Mouse (Mus musculus) heart, embryonic 11.5 days (tissue): Measurements from ENCODE around the gene Cep295. TPM values are rescaled to one million over a fixed set of nuclear protein-coding genes. Genes with fewer than 3 reads are reported as not detected.

Source experiments
- ATAC-seq: fragments of 200-750 bp; cut with Nextera tagmentation; replicated peaks from 2 replicates; pipeline ENCODE4 v1.8.0; 2017; ENCODE audit warnings: moderate library complexity; ENCODE audit not compliant: insufficient number of reproducible peaks, low FRiP score, low TSS enrichment
- H3K27ac ChIP-seq: fragments of 300-500 bp; sonication (generic); 2 replicates; pipeline ENCODE4 v1.5.1; 2014; ENCODE audit warnings: mild to moderate bottlenecking, low read depth, low read length
- H3K27me3 ChIP-seq: fragments of 300-500 bp; sonication (generic); 2 replicates; pipeline ENCODE4 v1.6.1; 2014; ENCODE audit warnings: mild to moderate bottlenecking, low read length, mixed read lengths; ENCODE audit not compliant: control insufficient read depth, insufficient read depth
- H3K36me3 ChIP-seq: fragments of 300-500 bp; sonication (generic); 2 replicates; pipeline ENCODE4 v1.6.1; 2014; ENCODE audit warnings: mild to moderate bottlenecking, low read length, moderate library complexity, mixed read lengths; ENCODE audit not compliant: control insufficient read depth, insufficient read depth
- H3K4me1 ChIP-seq: fragments of 300-500 bp; sonication (generic); 2 replicates; pipeline ENCODE4 v1.6.1; 2014; ENCODE audit warnings: low read length; ENCODE audit not compliant: control insufficient read depth, insufficient read depth
- H3K4me2 ChIP-seq: fragments of 300-500 bp; sonication (generic); 2 replicates; pipeline ENCODE4 v1.6.1; 2014; ENCODE audit warnings: mild to moderate bottlenecking, moderate library complexity
- H3K4me3 ChIP-seq: fragments of 300-500 bp; sonication (generic); 2 replicates; pipeline ENCODE4 v1.5.1; 2014; ENCODE audit warnings: low read depth, low read length
- H3K9ac ChIP-seq: fragments of 300-500 bp; sonication (generic); 2 replicates; pipeline ENCODE4 v1.6.1; 2014; ENCODE audit warnings: mild to moderate bottlenecking, low read depth, low read length, moderate library complexity
- H3K9me3 ChIP-seq: fragments of 300-500 bp; sonication (generic); replicated peaks from 2 replicates; pipeline ENCODE4 v1.6.1; 2016; ENCODE audit warnings: low read length; ENCODE audit not compliant: control insufficient read depth
- WGBS: fragments of 180-500 bp; shearing (Covaris S2); extraction: QIAGEN DNeasy Blood & Tissue Kit; methylation state at CpG from one replicate; pipeline ENCODE4 v1.1.7; 2014; ENCODE audit not compliant: insufficient replicate concordance; 5-methylcytosine and 5-hydroxymethylcytosine counted together
- polyA plus RNA-seq: library from polyadenylated mRNA; unstranded; fragments of >200 nt; fragmentation: Nextera tagmentation; extraction: Ambion mirVana; gene quantifications from 2 replicates; pipeline ENCODE4 v1.2.1, GENCODE M21; 2014

The Cep295 gene
- polyA plus RNA-seq, 1 experiment from 2014 or later, result 14.5 TPM

GRCm38 (mm10) chr9:15312054-15312735, 45.4 kb downstream of the Cep295 start:
- H3K36me3 ChIP-seq, result peaks cover 48% of the 10 kb centered on the region
- ATAC-seq, result no peak

GRCm38 (mm10) chr9:15310179-15310578, 47.4 kb downstream of the Cep295 start:
- Histone ChIP-seq H3K4me3 (no peak overlapping the region), H3K36me3 (peaks cover 40% of the 10 kb centered on the region), H3K4me1 (peaks cover 11% of the 10 kb centered on the region), H3K9ac (no peak overlapping the region), H3K9me3 (no peaks in the 10 kb centered on the region), H3K27me3 (no peaks in the 10 kb centered on the region), H3K27ac (no peak overlapping the region), H3K4me2 (no peak overlapping the region)
- no peak for ATAC-seq
- 85% methylated on average over 1 of the region's 1 CpGs for WGBS

More at GRCm38 (mm10) chr9:15312054-15312735, 45.4 kb downstream of the Cep295 start:
- H3K9ac ChIP-seq, result no peak overlapping the region
- peaks cover 10% of the 10 kb centered on the region for H3K4me1 ChIP-seq
- H3K4me2 ChIP-seq, result no peak overlapping the region
- 85% methylated on average over 2 of the region's 2 CpGs for WGBS
- no peak overlapping the region for H3K4me3 ChIP-seq
- no peaks in the 10 kb centered on the region for H3K27me3 ChIP-seq
- H3K9me3 ChIP-seq, result no peaks in the 10 kb centered on the region
- no peak overlapping the region for H3K27ac ChIP-seq

- 79% methylated on average over 4 of the region's 4 CpGs for WGBS
- no peak overlapping the region for H3K4me3 ChIP-seq
- 0 out of 2 replicates have a peak overlapping the region, but pooled peaks have one; percentile 29 for H3K4me2 ChIP-seq
Observed at GRCm38 (mm10) chr9:15309425-15309824, 48.2 kb downstream of the Cep295 start.

GRCm38 (mm10) chr9:15308254-15308653, 49.3 kb downstream of the Cep295 start:
- Histone ChIP-seq H3K27ac (no peak overlapping the region), H3K9me3 (no peaks in the 10 kb centered on the region), H3K4me3 (no peak overlapping the region), H3K4me2 (no peak overlapping the region), H3K36me3 (peaks cover 21% of the 10 kb centered on the region), H3K4me1 (peaks cover 11% of the 10 kb centered on the region), H3K27me3 (no peaks in the 10 kb centered on the region), H3K9ac (no peak overlapping the region)
- 61% methylated on average over 2 of the region's 2 CpGs for WGBS
- no peak for ATAC-seq

More at GRCm38 (mm10) chr9:15309425-15309824, 48.2 kb downstream of the Cep295 start:
- Histone ChIP-seq H3K36me3 (peaks cover 33% of the 10 kb centered on the region), H3K9me3 (no peaks in the 10 kb centered on the region), H3K4me1 (peaks cover 11% of the 10 kb centered on the region), H3K27me3 (no peaks in the 10 kb centered on the region), H3K9ac (no peak overlapping the region), H3K27ac (no peak overlapping the region)
- no peak for ATAC-seq

GRCm38 (mm10) chr9:15307257-15307656, 50.3 kb downstream of the Cep295 start:
- H3K4me3 ChIP-seq, result peak overlapping the region; percentile 90
- peak overlapping the region; percentile 83 for H3K4me2 ChIP-seq
- no peaks in the 10 kb centered on the region for H3K9me3 ChIP-seq
- H3K36me3 ChIP-seq, result peaks cover 17% of the 10 kb centered on the region
- 6% methylated on average over 6 of the region's 6 CpGs for WGBS
- ATAC-seq, result no peak
- no peak overlapping the region for H3K27ac ChIP-seq
- no peaks in the 10 kb centered on the region for H3K27me3 ChIP-seq
- H3K9ac ChIP-seq, result peak overlapping the region; percentile 99
- H3K4me1 ChIP-seq, result peaks cover 11% of the 10 kb centered on the region

- H3K9ac ChIP-seq, result peak within 1 kb of the TSS; percentile 99
- peak within 1 kb of the TSS; percentile 83 for H3K4me2 ChIP-seq
- peak; percentile 69; the same call in 1 of the 2 replicates for ATAC-seq
- no peaks in the 10 kb centered on the region for H3K27me3 ChIP-seq
- WGBS, result under 1% methylated on average over 35 of the region's 35 CpGs
- H3K9me3 ChIP-seq, result no peaks in the 10 kb centered on the region
- H3K4me1 ChIP-seq, result peaks cover 11% of the 10 kb centered on the region
- H3K4me3 ChIP-seq, result peak within 1 kb of the TSS; percentile 90
- H3K27ac ChIP-seq, result peak within 1 kb of the TSS; percentile 96
- peaks cover 17% of the 10 kb centered on the region for H3K36me3 ChIP-seq
Observed at GRCm38 (mm10) chr9:15306398-15307119, 51.0 kb downstream of the Cep295 start, which contains the start of gene 4931406C07Rik. Gene 4931406C07Rik, minus strand, starts transcription at chr9:15306448.

GRCm38 (mm10) chr9:15305503-15306397, 51.8 kb downstream of the Cep295 start, which contains the start of gene Taf1d:
Gene Taf1d, plus strand, starts transcription at chr9:15306214.
- ATAC-seq, result peak; percentile 95
- 12% methylated on average over 45 of the region's 45 CpGs for WGBS

GRCm38 (mm10) chr9:15302881-15303280, 54.7 kb downstream of the Cep295 start:
- no peaks in the 10 kb centered on the region for H3K9me3 ChIP-seq
- WGBS, result 71% methylated on average over 2 of the region's 2 CpGs
- no peak overlapping the region for H3K4me3 ChIP-seq
- H3K36me3 ChIP-seq, result no peaks in the 10 kb centered on the region
- peaks cover 8% of the 10 kb centered on the region for H3K4me1 ChIP-seq
- no peaks in the 10 kb centered on the region for H3K27me3 ChIP-seq
- no peak overlapping the region for H3K9ac ChIP-seq
- no peak overlapping the region for H3K4me2 ChIP-seq
- H3K27ac ChIP-seq, result no peak overlapping the region
- ATAC-seq, result no peak

More at GRCm38 (mm10) chr9:15305503-15306397, 51.8 kb downstream of the Cep295 start, which contains the start of gene Taf1d:
- Histone ChIP-seq H3K9ac (peak within 1 kb of the TSS; percentile 99), H3K27ac (peak within 1 kb of the TSS; percentile 96), H3K4me1 (peaks cover 11% of the 10 kb centered on the region), H3K4me3 (peak within 1 kb of the TSS; percentile 90), H3K27me3 (no peaks in the 10 kb centered on the region), H3K9me3 (no peaks in the 10 kb centered on the region), H3K36me3 (peaks cover 15% of the 10 kb centered on the region), H3K4me2 (peak within 1 kb of the TSS; percentile 83)
